ENCODE assay signal across 18 mouse cellular contexts in the genomic region with DNA sequence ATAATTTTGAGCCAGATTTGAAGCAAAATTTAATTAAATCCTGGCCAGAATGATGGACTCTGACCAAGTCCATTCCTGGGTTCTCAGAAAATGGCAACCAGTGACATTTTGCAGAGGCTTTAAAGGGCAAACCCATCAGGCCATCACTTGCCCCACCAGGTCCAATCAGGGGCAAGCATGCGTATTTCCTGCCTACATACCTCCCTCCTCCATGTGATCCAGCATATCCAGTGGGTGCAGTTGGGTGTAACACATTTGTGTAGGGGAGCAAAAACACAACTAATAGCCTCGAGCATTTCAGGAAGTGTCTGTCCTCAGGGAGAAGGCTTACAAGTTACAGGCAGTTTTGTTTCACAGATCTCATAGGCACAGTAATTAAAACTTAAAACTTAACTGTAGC. TPM values are rescaled to one million over a fixed set of nuclear protein-coding genes. Genes with fewer than 3 reads are reported as not detected.
"Had no signal": no experiment of that assay in that cellular context is flagged by ENCODE, and none has a peak within 500 bp of the region (broad histone marks: within the 10 kb centered on the region; RNA-seq: fewer than 3 reads in every experiment).

No protein-coding gene starts in this region.

- H3K4me2 ChIP-seq: limb, embryonic 15.5 days; liver, embryonic 15.5 days; lung, embryonic 14.5 days; neural tube, embryonic 12.5 days; stomach, embryonic 15.5 days had no signal

- H3K36me3 ChIP-seq: limb, embryonic 15.5 days; liver, embryonic 15.5 days; midbrain, embryonic 10.5 days; neural tube, embryonic 12.5 days; stomach, embryonic 15.5 days had no signal

- H3K4me3 ChIP-seq: limb, embryonic 15.5 days; liver, embryonic 15.5 days; midbrain, embryonic 10.5 days; neural tube, embryonic 12.5 days; stomach, embryonic 15.5 days had no signal

- H3K27ac ChIP-seq: limb, embryonic 15.5 days; midbrain, embryonic 10.5 days; neural tube, embryonic 12.5 days; stomach, embryonic 15.5 days had no signal

- H3K9ac ChIP-seq: limb, embryonic 15.5 days; liver, embryonic 15.5 days; lung, embryonic 14.5 days; neural tube, embryonic 12.5 days; stomach, embryonic 15.5 days had no signal

- DNase-seq: kidney, adult 8-10 months; kidney, postnatal 25 days; layer of hippocampus, postnatal 36 days; lung, embryonic 14.5 days; lung, postnatal 10 days; lung, postnatal 4 days; midbrain, embryonic 14.5 days; retina, postnatal 1 day; right cerebral cortex, postnatal 4 days; spleen, adult 18-20 months; thymus, postnatal 25 days had no signal

- H3K9me3 ChIP-seq: limb, embryonic 15.5 days; liver, embryonic 15.5 days; midbrain, embryonic 10.5 days; neural tube, embryonic 12.5 days; stomach, embryonic 15.5 days had no signal

- H3K27me3 ChIP-seq: limb, embryonic 15.5 days; liver, embryonic 15.5 days; stomach, embryonic 15.5 days had no signal

- ATAC-seq: intestine, postnatal 0 days had no signal

RNA-seq across cellular contexts. Expression of gene Ucp3, which starts 14.5 kb away (rescaled TPM):
- polyA plus RNA-seq: intestine, postnatal 0 days; limb, embryonic 11.5 days; lung, embryonic 14.5 days; midbrain, embryonic 10.5 days; midbrain, embryonic 14.5 days; neural tube, embryonic 12.5 days had no signal
